Mouse (Mus musculus) monocyte, adult 2 months (primary cell): ENCODE data around the gene Vmo1.
"Not testable (repeated sequence)": the region's sequence is repeated elsewhere in the genome, so short reads cannot be mapped to it uniquely, and the experiment has no call there.

Experiments
- DNase-seq, 2 experiments: peaks; one replicate each; pipeline ENCODE4 v3.0.0; 2022; ENCODE audit warnings: low spot score in 2 of 2, low read depth in 1 of 2

Vmo1 gene

GRCm38 (mm10) chr11:70473291-70473690, 41.1 kb downstream of the Vmo1 start:
- DNase-seq: not testable (repeated sequence)

- DNase-seq: no peak
Measured at GRCm38 (mm10) chr11:70472716-70473115, 41.7 kb downstream of the Vmo1 start.

GRCm38 (mm10) chr11:70469764-70470163, 44.7 kb downstream of the Vmo1 start:
- DNase-seq: no peak

GRCm38 (mm10) chr11:70467902-70468619, 46.4 kb downstream of the Vmo1 start:
- DNase-seq: no peak

- DNase-seq: no peak
Measured at GRCm38 (mm10) chr11:70465824-70466223, 48.6 kb downstream of the Vmo1 start.

GRCm38 (mm10) chr11:70465211-70465610, 49.2 kb downstream of the Vmo1 start:
- DNase-seq: no peak

GRCm38 (mm10) chr11:70463970-70464369, 50.4 kb downstream of the Vmo1 start:
- no peak for DNase-seq
